Mouse (Mus musculus) heart, embryonic 11.5 days (tissue): ENCODE data around the gene Lef1. TPM values are rescaled to one million over a fixed set of nuclear protein-coding genes. Genes with fewer than 3 reads are reported as not detected.

Source experiments
- ATAC-seq: fragments of 200-750 bp; cut with Nextera tagmentation; replicated peaks from 2 replicates; pipeline ENCODE4 v1.8.0; 2017; ENCODE audit warnings: moderate library complexity; ENCODE audit not compliant: insufficient number of reproducible peaks, low FRiP score, low TSS enrichment
- H3K27ac ChIP-seq: fragments of 300-500 bp; sonication (generic); 2 replicates; pipeline ENCODE4 v1.5.1; 2014; ENCODE audit warnings: mild to moderate bottlenecking, low read depth, low read length
- H3K27me3 ChIP-seq: fragments of 300-500 bp; sonication (generic); 2 replicates; pipeline ENCODE4 v1.6.1; 2014; ENCODE audit warnings: mild to moderate bottlenecking, low read length, mixed read lengths; ENCODE audit not compliant: control insufficient read depth, insufficient read depth
- H3K36me3 ChIP-seq: fragments of 300-500 bp; sonication (generic); 2 replicates; pipeline ENCODE4 v1.6.1; 2014; ENCODE audit warnings: mild to moderate bottlenecking, low read length, moderate library complexity, mixed read lengths; ENCODE audit not compliant: control insufficient read depth, insufficient read depth
- H3K4me1 ChIP-seq: fragments of 300-500 bp; sonication (generic); 2 replicates; pipeline ENCODE4 v1.6.1; 2014; ENCODE audit warnings: low read length; ENCODE audit not compliant: control insufficient read depth, insufficient read depth
- H3K4me2 ChIP-seq: fragments of 300-500 bp; sonication (generic); 2 replicates; pipeline ENCODE4 v1.6.1; 2014; ENCODE audit warnings: mild to moderate bottlenecking, moderate library complexity
- H3K4me3 ChIP-seq: fragments of 300-500 bp; sonication (generic); 2 replicates; pipeline ENCODE4 v1.5.1; 2014; ENCODE audit warnings: low read depth, low read length
- H3K9ac ChIP-seq: fragments of 300-500 bp; sonication (generic); 2 replicates; pipeline ENCODE4 v1.6.1; 2014; ENCODE audit warnings: mild to moderate bottlenecking, low read depth, low read length, moderate library complexity
- H3K9me3 ChIP-seq: fragments of 300-500 bp; sonication (generic); replicated peaks from 2 replicates; pipeline ENCODE4 v1.6.1; 2016; ENCODE audit warnings: low read length; ENCODE audit not compliant: control insufficient read depth
- WGBS: fragments of 180-500 bp; shearing (Covaris S2); extraction: QIAGEN DNeasy Blood & Tissue Kit; methylation state at CpG from one replicate; pipeline ENCODE4 v1.1.7; 2014; ENCODE audit not compliant: insufficient replicate concordance; 5-methylcytosine and 5-hydroxymethylcytosine counted together
- polyA plus RNA-seq: library from polyadenylated mRNA; unstranded; fragments of >200 nt; fragmentation: Nextera tagmentation; extraction: Ambion mirVana; gene quantifications from 2 replicates; pipeline ENCODE4 v1.2.1, GENCODE M21; 2014

The Lef1 gene
- polyA plus RNA-seq, 1 experiment from 2014 or later: 19.6 TPM

DNA sequence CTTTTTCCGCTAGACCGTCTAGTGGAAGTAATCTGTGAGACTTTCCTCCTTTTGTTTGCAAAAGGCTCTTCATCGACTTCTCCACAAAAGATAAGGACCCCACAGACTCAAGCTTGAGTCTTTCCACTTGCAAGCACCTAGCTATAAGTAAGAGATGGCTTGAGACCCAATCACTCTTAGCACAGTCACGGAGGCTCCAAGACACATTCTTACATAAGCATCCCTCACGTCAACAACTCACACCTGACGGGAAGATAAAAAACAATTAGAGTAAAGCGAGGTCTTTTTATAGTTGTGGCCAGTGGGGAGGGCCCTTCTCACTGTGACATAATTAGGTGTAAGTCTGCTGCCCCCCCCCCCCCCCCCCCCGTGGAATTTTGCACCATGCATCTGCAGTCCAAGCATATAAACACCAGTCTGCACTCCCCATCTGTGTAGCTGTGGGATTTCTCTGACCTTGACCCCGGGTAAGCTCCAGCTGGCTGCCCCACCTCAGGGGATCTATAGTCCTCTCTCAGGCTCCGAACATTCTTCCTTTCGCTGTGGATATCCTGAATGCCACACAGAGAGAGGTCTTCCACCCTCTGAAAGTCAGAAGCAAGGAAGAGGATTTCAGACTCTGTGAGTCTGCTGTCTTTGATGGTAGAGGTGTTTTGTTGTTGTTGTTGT, 61.2 kb downstream of the Lef1 start:
- peaks cover 3% of the 10 kb centered on the region; the same call in 1 of the 2 replicates for H3K4me1 ChIP-seq
- no peaks in the 10 kb centered on the region for H3K9me3 ChIP-seq
- H3K4me2 ChIP-seq: peak overlapping the region; percentile 22; the same call in 1 of the 2 replicates
- H3K36me3 ChIP-seq: no peaks in the 10 kb centered on the region
- no peak overlapping the region for H3K4me3 ChIP-seq
- no peak overlapping the region for H3K9ac ChIP-seq
- no peak; the same call in 1 of the 2 replicates for ATAC-seq
- 33% methylated on average over 10 of the region's 11 CpGs for WGBS
- H3K27ac ChIP-seq: no peak overlapping the region; the same call in 1 of the 2 replicates
- H3K27me3 ChIP-seq: no peaks in the 10 kb centered on the region

DNA sequence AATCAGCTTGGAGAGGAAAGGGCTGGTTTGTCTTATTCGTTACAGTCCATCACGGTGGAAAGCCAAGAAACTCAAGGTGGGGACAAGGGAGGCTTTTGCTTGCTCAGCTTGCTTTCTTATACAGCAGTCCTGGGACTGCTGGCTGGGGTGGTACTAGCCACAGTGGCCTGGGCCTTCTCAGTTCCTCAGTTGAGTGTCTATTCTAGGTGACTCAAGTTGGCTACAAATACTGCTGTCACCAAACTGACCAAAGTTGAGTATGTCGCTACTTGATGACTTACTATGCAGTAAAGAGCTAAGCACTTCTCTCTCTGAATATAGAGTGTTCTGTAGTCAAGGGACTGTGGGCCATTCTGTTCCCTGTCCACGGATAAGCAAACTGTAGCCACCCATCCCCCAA, 62.0 kb downstream of the Lef1 start:
- WGBS: 65% methylated on average over 4 of the region's 4 CpGs

GRCm38 (mm10) chr3:131181006-131181405, 70.7 kb downstream of the Lef1 start:
- Histone ChIP-seq H3K4me1 (no peaks in the 10 kb centered on the region), H3K4me2 (no peak overlapping the region), H3K4me3 (no peak overlapping the region), H3K27ac (no peak overlapping the region), H3K9me3 (no peaks in the 10 kb centered on the region), H3K27me3 (no peaks in the 10 kb centered on the region), H3K9ac (no peak overlapping the region), H3K36me3 (no peaks in the 10 kb centered on the region)
- ATAC-seq: no peak
- 85% methylated on average over 11 of the region's 11 CpGs for WGBS

More for the DNA sequence above, 62.0 kb downstream of the Lef1 start:
- Histone ChIP-seq H3K27me3 (no peaks in the 10 kb centered on the region), H3K27ac (no peak overlapping the region), H3K4me3 (no peak overlapping the region), H3K9me3 (no peaks in the 10 kb centered on the region), H3K36me3 (no peaks in the 10 kb centered on the region), H3K9ac (no peak overlapping the region), H3K4me2 (no peak overlapping the region), H3K4me1 (peaks cover 3% of the 10 kb centered on the region; the same call in 1 of the 2 replicates)
- no peak for ATAC-seq

GRCm38 (mm10) chr3:131182158-131182557, 71.9 kb downstream of the Lef1 start:
- Histone ChIP-seq H3K27ac (no peak overlapping the region), H3K4me3 (no peak overlapping the region), H3K27me3 (no peaks in the 10 kb centered on the region), H3K4me1 (no peaks in the 10 kb centered on the region), H3K4me2 (no peak overlapping the region), H3K9ac (no peak overlapping the region), H3K9me3 (no peaks in the 10 kb centered on the region), H3K36me3 (no peaks in the 10 kb centered on the region)
- ATAC-seq: no peak
- WGBS: 76% methylated on average over 6 of the region's 6 CpGs

DNA sequence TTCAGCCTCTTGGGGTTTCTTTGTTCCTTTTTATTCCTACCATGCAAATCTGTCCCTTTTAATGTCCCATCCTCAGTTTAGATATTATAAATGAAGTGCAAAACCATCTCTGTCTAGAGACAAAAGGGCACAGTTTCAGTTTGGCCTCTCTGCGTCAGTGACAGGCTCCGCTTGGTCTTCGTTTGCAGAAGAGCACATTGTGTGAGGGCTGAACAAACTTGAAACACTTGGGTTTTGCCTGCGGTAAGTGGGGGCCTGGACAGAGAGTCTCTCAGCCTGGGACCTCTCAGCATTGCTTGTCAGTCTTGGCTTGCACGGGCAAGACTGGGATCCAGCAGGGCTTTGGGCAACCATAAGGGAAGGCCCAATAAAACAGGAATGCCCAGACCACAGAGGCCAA, 75.9 kb downstream of the Lef1 start:
- Histone ChIP-seq H3K36me3 (no peaks in the 10 kb centered on the region), H3K4me2 (no peak overlapping the region), H3K4me1 (peaks cover 10% of the 10 kb centered on the region), H3K4me3 (no peak overlapping the region), H3K9ac (no peak overlapping the region), H3K27me3 (no peaks in the 10 kb centered on the region), H3K9me3 (no peaks in the 10 kb centered on the region), H3K27ac (no peak overlapping the region)
- no peak for ATAC-seq
- 80% methylated on average over 5 of the region's 5 CpGs for WGBS

DNA sequence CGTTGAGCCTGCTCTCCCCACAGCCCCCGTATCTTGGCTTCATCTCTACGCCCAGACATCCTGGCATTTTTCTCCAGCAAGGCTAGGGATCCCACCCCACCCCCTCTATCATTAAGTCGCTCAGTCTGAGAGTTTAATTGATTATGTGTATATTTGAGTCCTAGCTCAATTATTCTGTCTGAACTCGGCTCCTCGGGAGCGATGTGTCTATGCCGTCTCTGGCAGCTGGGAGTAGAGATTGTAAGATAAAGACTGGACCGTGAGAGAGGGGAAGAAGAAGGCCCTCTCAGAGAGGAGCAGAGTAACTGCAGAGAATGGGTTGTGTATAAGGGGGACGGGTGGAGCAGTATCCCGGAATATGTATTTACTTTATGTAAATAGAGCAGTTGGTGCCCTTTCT, 80.0 kb downstream of the Lef1 start:
- H3K36me3 ChIP-seq: peaks cover 4% of the 10 kb centered on the region; the same call in 1 of the 2 replicates
- no peak overlapping the region for H3K9ac ChIP-seq
- WGBS: 41% methylated on average over 11 of the region's 11 CpGs
- H3K27me3 ChIP-seq: no peaks in the 10 kb centered on the region
- H3K4me1 ChIP-seq: peaks cover 10% of the 10 kb centered on the region
- no peak for ATAC-seq
- H3K4me3 ChIP-seq: no peak overlapping the region
- H3K9me3 ChIP-seq: no peaks in the 10 kb centered on the region
- H3K27ac ChIP-seq: no peak overlapping the region
- H3K4me2 ChIP-seq: no peak overlapping the region; the same call in 1 of the 2 replicates

- no peak overlapping the region for H3K9ac ChIP-seq
- H3K9me3 ChIP-seq: no peaks in the 10 kb centered on the region
- 74% methylated on average over 19 of the region's 19 CpGs for WGBS
- H3K27ac ChIP-seq: no peak overlapping the region
- no peak overlapping the region for H3K4me2 ChIP-seq
- peaks cover 10% of the 10 kb centered on the region for H3K4me1 ChIP-seq
- ATAC-seq: no peak
- H3K27me3 ChIP-seq: no peaks in the 10 kb centered on the region
- peaks cover 4% of the 10 kb centered on the region; the same call in 1 of the 2 replicates for H3K36me3 ChIP-seq
- no peak overlapping the region for H3K4me3 ChIP-seq
Observed at GRCm38 (mm10) chr3:131190671-131191367, 80.5 kb downstream of the Lef1 start.

- Histone ChIP-seq H3K9ac (no peak overlapping the region), H3K36me3 (peaks cover 4% of the 10 kb centered on the region; the same call in 1 of the 2 replicates), H3K9me3 (no peaks in the 10 kb centered on the region), H3K27ac (no peak overlapping the region), H3K4me3 (no peak overlapping the region), H3K4me1 (peaks cover 10% of the 10 kb centered on the region), H3K4me2 (no peak overlapping the region), H3K27me3 (no peaks in the 10 kb centered on the region)
- no peak for ATAC-seq
- 83% methylated on average over 7 of the region's 7 CpGs for WGBS
Observed at GRCm38 (mm10) chr3:131191454-131191853, 81.2 kb downstream of the Lef1 start.
